Mouse (Mus musculus): Measurements from ENCODE around the gene Stk38.
"Not testable (repeated sequence)": the region's sequence is repeated elsewhere in the genome, so short reads cannot be mapped to it uniquely, and the experiment has no call there.

Gene Stk38

GRCm38 (mm10) chr17:29007641-29008325, at the start of gene Stk38:
TSS of gene Stk38 (minus strand) at chr17:29007995.
- peak; percentile 97 for DNase-seq

DNA sequence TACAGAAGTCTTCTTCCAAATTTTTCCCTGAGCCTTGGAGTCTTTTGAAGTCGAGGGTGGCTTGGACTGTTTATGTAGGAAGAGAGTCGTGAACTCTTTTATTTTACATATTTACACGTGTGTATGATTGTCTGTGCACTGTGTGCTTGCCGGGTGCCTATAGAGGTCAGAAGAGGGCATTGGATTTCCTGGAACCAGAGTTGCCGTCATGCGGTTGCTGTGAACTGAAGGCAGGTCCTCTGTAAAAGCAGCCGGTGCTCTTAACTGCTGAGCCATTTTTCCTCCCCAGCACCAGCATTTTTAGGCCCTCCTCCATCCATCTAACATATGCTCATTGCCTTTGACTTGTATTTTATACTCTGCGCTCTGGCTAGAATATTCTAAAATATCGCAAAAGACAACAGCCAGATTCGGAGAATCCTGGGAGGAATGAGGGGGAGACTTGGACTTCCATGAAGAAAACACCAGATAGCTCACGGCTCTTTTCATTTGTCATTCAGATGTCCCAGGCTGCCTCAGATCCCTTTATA, 49.6 kb upstream of the Stk38 start:
- no peak for DNase-seq

DNA sequence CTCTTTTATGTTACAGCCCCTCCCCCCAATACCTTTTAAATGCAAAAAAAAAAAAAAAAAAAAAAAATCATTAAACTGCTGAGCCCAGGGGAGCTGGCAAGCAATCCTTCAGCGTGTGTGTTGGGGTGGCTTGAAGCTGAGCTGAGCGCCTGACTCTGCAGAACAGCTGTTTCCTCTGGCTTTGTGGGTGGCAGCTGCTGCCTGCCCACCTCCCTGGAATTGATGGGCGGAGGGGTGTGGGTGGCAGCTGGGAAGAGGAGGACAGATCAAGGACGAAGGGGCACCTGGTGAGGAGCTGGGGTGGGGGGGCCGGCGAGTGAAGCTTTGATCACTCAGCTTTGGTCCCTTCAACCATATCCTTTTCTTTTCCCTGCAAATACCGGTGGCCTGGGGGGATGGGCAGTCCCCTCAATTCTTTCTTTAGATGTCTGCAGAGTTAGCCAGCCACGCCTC, 48.9 kb upstream of the Stk38 start:
- DNase-seq: peak; percentile 76

GRCm38 (mm10) chr17:29056207-29056606, 48.4 kb upstream of the Stk38 start:
- no peak for DNase-seq

DNA sequence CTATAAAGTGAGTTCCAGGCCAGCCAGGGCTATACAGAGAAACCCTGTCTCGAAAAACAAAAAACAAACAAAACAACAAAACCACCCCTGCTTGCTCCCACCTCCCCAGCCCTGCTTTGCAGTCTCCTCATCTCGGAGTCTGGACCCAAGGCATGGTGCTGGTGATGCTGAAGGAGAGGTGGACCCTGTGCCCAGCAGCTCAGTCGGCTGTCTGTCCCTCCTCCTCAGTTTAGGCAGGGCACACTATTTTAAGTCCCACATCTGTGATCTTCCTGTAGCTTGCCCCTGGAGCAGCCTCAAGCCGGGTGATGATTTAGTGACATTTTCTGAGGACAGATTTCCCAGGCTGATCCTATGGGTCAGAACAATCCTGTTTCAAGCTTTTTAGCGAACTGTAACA, 47.8 kb upstream of the Stk38 start:
- no peak for DNase-seq

- DNase-seq: no peak
Observed at GRCm38 (mm10) chr17:29054429-29054828, 46.6 kb upstream of the Stk38 start.

- no peak for DNase-seq
Observed at GRCm38 (mm10) chr17:29053841-29054240, 46.0 kb upstream of the Stk38 start.

DNA sequence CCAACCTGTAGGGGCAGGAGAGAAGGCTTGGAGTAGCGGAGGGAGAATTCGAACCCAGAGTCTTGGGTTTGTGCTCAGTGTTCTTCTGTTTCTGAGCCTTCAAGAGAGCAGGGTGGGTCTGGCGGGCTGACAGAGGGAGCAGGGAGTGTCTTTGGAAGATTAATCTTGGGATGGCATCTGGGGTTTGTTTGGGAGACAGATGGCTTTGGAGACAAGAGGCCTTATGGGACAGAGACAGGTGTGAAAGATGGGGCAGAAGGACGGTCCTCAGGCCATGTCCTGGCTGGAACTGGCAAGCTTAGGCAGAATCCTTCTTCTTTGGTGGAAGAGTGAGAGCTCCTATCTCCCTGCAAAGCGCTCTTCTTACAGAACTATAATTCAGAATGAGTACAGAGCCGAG, 45.3 kb upstream of the Stk38 start:
- no peak for DNase-seq

- no peak for DNase-seq
Observed at GRCm38 (mm10) chr17:29050791-29051190, 43.0 kb upstream of the Stk38 start.

DNA sequence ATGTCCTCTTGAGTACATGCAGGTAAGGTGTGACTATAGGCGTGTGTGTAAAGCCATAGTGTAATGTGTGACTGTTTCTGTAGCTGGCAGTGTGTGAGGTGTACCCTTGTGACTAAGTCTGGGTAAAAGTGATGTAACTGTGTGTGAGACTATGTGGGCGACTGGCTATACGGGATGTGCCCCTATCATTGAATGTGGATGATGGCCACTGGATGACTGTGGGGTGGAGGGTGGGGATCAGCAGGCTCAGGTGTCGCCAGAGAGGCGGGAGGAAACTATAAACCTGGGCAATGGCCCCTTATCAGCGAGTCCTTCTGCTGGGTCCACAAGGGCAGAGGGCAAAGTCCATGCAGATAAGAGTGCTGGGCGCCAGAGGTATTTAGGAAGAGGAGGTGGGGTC, 42.1 kb upstream of the Stk38 start:
- no peak for DNase-seq

- DNase-seq: no peak
Observed at GRCm38 (mm10) chr17:29049508-29049889, 41.7 kb upstream of the Stk38 start.

- peak; percentile 86 for DNase-seq
Observed at GRCm38 (mm10) chr17:29048748-29049507, 41.1 kb upstream of the Stk38 start.

DNA sequence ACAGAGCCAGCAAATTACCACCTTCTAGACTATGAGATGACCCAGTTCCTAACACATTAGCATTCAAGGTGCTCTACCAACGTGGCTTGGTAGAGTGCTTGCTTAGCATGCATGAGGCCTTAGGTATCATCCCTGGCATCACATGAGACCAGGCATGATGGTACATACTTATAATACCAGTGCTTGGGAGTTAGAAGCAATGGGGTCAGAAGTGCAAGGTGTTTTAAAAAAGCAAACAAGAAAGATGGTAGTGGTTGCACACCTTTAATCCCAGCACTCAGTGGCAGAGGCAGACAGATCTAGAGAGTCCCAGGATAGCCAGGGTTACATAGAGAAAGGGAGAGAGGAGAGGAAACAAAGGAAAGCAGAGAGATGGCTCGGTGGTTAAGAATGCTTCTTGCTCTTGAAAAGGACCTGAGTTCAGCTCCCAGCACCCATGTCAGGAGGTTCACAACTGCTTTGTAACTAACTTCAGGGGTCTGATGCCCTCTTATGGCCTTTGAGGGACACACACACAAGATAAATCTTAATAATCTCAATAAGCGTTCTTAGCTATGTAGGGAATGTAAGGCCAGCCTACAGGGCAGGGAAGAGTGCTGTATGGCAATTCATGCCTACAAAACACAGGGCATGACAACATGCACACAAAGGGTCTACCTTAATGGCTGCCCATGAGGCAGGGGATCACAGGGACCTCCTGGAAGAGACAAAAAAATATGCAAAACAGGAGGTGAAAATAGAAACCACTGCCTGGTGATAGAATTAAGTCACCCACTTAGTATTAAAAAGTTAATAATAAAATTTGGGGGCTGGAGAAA, 40.1 kb upstream of the Stk38 start:
- DNase-seq: no peak

- no peak for DNase-seq
Observed at GRCm38 (mm10) chr17:29046863-29047262, 39.1 kb upstream of the Stk38 start.

- DNase-seq: no peak
Observed at GRCm38 (mm10) chr17:29045741-29046530, 38.1 kb upstream of the Stk38 start.

DNA sequence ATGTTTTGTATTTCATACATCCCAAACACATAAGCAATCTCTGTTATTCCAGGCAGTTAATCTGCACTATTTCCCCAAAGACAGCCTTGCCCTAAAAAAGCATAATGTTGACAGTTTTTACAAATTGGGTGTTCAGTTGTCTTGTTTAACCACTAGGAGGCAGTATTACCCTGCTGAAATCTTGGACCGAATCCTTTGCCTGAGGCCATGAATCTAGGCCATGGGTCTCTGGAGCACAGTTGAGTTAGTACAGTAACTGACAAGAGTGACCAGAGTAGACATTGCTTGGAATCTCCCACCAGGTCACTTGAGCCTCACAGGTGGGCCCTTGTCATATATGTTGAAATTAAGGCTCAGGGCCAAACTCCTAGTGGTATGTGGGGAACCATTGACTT, 37.1 kb upstream of the Stk38 start:
- DNase-seq: no peak

- no peak for DNase-seq
Observed at GRCm38 (mm10) chr17:29044146-29044924, 36.5 kb upstream of the Stk38 start.

DNA sequence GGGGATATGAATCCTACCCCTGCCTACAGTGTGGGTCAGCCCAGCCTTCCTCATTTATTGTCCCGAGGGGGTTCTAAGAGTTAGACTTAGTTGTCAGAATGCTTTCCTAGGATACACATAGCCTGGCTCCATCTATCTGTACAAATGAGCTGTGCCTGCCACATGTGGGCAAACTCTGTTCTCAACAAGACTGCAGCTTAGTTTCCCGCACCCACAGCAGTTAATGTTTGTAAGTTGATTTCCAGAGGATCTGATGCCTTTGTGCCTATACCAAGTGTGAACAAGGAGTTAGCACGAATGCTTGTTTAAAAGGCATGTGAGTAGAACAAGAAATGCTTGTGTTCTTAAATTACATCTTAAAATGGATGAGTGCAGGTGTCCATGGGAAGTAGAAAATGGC, 35.8 kb upstream of the Stk38 start:
- no peak for DNase-seq

- no peak for DNase-seq
Observed at GRCm38 (mm10) chr17:29042569-29042968, 34.8 kb upstream of the Stk38 start.

- DNase-seq: not testable (repeated sequence)
Observed at GRCm38 (mm10) chr17:29041632-29042031, 33.8 kb upstream of the Stk38 start.

DNA sequence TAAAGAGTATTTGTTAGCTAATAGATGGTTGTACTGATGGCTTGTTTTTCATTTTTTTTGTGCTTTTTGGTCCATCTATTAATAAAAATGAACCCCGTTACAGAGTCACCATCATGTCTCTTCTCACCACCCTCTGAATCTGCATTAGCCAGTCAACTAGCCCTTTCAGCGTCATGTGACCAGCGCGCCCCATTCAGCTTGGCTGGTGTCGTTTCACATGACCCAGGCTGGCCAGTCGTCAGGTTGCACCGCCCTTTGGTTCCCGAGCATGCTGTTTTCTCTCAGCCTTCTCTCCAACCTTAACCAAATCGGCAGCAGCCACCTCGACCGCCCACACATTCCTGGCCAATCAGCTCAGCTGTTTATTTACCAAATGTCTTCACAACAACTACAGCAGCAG, 31.6 kb upstream of the Stk38 start:
- no peak for DNase-seq

DNA sequence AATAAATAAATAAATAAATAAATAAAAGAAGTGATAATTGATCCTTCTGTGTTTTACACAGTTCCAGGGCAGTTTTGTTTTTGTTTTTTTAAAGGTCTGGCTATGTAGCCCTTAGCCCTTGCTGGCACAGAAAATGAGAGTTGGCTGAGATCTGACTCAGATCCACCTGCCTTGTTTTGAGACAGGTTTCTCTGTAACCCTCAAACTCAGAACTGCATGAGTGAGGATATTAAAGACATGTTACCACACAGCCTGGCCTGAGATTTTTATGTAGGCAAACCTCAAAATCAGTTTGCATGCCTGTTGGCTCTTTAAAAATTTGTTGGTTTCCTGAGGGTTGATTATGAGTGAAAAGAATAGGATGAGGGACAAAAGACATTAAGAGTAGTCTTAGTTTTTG, 27.7 kb upstream of the Stk38 start:
- no peak for DNase-seq
